Mouse (Mus musculus) adrenal gland, adult 2 months (tissue): ENCODE data around the gene Lamc3. TPM values are rescaled to one million over a fixed set of nuclear protein-coding genes. Genes with fewer than 3 reads are reported as not detected.
"Not testable (repeated sequence)": the region's sequence is repeated elsewhere in the genome, so short reads cannot be mapped to it uniquely, and the experiment has no call there.

ENCODE experiments used
- DNase-seq: peaks from one replicate; pipeline ENCODE4 v3.0.0; 2021
- polyA plus RNA-seq: library from polyadenylated mRNA; depleted of rRNA; stranded (reverse); fragments of >200 nt; gene quantifications from 2 replicates; pipeline ENCODE4 v1.2.3, GENCODE M21; 2012
- total RNA-seq, 2 experiments: library from RNA; stranded (reverse); gene quantifications; 2 replicates each; pipeline ENCODE4 v1.2.3; 2021

The Lamc3 gene
- total and polyA plus RNA-seq, 3 experiments: 12.2 to 25.0 (median 17.1) TPM

DNA sequence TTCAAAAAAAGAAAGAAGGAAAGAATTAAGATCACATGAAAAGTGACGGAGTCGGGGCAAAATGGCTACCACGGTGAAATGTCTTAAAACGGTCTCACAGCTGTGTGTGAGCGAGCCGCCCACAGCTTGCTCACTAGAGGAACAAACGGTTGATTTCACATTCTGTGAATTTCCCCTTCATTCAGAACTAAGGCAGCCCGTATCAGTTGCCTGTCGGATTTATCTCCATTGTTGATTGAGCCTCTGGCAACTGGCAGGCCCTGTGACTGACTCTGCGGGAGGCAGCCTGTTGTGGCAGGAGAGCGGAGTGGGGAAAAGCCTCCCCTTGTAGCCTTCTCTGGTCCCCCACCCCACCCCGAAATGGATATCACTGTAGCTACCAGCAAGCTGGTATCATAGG, 10.6 kb upstream of the Lamc3 start:
- DNase-seq: no peak

DNA sequence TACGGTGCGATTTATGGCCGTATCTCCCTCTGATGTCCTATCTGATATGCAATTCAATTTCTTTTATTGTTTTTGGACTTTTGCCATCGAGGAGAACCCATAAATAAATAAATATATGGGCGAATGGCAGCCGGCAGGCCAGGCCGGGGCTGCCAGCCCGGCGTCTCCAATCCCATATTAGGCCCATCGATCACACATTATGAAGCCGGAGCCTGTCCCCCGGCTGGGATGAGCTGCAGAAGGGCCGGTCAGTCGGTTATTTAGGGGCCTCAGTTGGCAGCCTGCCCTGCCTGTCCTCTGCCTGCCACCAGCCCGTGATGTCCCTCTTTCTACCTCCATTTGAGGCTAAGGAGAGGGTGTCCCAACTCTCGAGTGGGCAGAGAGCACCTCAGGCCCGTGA, 8.5 kb upstream of the Lamc3 start:
- DNase-seq: no peak

- peak; percentile 28 for DNase-seq
These were observed 6.2 kb upstream of the Lamc3 start for GRCm38 (mm10) chr2:31880868-31881267.

GRCm38 (mm10) chr2:31883061-31883460, 4.0 kb upstream of the Lamc3 start:
- no peak for DNase-seq

GRCm38 (mm10) chr2:31884806-31885205, 2.3 kb upstream of the Lamc3 start:
- DNase-seq: no peak

- no peak for DNase-seq
These were observed 1.8 kb downstream of the Lamc3 start for GRCm38 (mm10) chr2:31888871-31889270.

DNA sequence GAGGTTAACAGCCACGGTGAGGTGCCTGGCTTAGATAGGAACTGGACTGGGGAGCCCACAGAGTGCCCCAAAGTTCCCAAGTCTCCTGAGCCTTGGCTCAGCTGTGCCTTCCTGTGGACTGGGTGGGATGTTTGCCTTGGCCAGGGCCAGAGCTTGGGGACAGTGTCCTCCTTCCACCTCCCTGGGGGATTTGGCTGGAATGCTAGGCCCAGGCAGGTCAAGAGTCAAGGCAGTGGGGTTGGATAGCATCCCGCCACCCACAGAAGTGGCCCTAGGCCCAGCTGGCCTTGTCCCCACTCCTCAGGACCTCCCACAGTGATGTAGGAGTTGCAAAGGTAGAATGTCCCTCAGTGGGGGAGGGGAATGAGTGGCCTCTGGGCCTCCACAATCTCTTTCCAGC, 4.1 kb downstream of the Lamc3 start:
- peak; percentile 42 for DNase-seq

- no peak for DNase-seq
These were observed 6.1 kb downstream of the Lamc3 start for GRCm38 (mm10) chr2:31893110-31893669.

- no peak for DNase-seq
These were observed 7.3 kb downstream of the Lamc3 start for GRCm38 (mm10) chr2:31894221-31894870.

- no peak for DNase-seq
These were observed 13.8 kb downstream of the Lamc3 start for GRCm38 (mm10) chr2:31900932-31901331.

- DNase-seq: no peak
These were observed 14.7 kb downstream of the Lamc3 start for GRCm38 (mm10) chr2:31901659-31902362.

GRCm38 (mm10) chr2:31904089-31904488, 17.0 kb downstream of the Lamc3 start:
- DNase-seq: no peak

GRCm38 (mm10) chr2:31904622-31905021, 17.5 kb downstream of the Lamc3 start:
- DNase-seq: no peak

GRCm38 (mm10) chr2:31905682-31906081, 18.6 kb downstream of the Lamc3 start:
- no peak for DNase-seq

DNA sequence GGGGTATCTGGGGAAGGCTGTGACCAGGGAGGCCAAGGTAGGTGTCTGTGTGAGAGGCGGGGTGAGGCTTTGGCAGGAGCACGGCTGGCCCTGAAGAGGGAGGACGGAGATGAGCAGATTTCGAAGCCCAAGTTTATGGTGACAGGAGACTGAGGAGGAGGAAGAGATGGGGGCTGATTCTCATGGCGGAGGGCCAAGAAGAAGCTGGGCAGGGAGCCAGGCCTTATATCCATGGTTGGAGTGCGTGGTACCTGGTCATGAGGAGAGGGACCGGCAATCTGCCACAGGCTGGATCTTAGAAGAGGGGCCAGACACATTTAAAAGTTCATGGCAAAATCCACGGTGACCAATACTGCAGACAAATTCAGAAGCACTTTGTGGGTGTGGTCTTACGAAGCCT, 19.3 kb downstream of the Lamc3 start:
- DNase-seq: no peak

- DNase-seq: no peak
These were observed 25.5 kb downstream of the Lamc3 start for GRCm38 (mm10) chr2:31912575-31912974.

DNA sequence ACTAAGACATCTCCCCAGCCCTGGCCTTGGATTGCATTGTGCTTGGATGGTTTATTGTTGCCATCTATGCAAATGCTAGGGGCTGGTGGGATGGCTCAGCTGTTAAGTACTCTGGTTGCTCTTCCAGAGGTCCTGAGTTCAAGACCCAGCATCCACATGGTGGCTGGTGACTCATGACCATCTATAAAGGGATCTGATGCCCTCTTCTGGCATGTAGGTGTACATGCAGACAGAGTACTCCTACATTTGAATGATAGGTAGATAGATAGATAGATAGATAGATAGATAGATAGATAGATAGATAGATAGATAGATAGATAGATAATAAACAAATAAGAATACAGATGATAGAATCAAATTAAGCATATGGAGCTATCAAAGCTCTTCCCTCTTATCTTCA, 27.1 kb downstream of the Lamc3 start:
- not testable (repeated sequence) for DNase-seq

GRCm38 (mm10) chr2:31915112-31915511, 28.0 kb downstream of the Lamc3 start:
- peak; percentile 56 for DNase-seq

DNA sequence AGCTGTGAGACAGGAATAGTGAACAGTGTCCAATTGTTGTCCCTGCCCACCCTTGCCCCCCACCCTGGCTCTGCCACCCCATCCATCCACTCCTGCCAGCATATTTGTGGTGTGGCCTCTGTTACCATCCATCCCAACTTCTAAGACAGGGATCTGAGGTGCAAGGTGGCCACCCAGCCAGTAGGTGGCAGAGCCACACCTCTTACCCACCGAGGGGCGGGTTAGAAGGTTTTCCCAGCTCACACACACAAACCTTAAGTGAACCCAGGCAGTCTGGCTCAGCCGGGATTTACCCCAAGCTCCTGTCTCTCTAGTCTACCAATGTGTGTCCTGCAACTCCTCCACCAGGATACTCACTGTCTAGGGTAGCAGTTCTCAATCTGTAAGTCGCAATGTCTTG, 30.5 kb downstream of the Lamc3 start:
- peak; percentile 58 for DNase-seq

DNA sequence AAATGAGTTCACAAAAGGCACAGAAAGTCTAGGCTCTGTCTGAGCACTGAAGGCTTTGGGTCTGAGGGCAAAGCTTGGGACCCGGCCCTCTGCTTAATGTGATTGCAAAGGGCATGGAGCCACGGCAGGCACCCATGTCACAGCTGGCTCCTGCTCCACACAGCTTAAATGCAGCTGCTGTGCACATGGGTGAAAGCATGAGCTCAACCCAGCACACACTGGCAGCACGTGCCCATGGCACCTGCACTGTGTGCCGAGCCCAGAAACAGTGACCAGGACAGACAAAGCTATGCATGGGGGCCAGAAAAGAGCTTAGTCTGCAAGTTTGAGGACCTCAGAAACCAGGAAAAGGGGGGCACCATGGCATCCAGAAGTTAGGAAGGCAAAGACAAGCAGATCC, 36.6 kb downstream of the Lamc3 start:
- no peak for DNase-seq

- DNase-seq: no peak
These were observed 37.7 kb downstream of the Lamc3 start for GRCm38 (mm10) chr2:31924811-31925210.

GRCm38 (mm10) chr2:31925936-31926335, 38.8 kb downstream of the Lamc3 start:
- DNase-seq: no peak

DNA sequence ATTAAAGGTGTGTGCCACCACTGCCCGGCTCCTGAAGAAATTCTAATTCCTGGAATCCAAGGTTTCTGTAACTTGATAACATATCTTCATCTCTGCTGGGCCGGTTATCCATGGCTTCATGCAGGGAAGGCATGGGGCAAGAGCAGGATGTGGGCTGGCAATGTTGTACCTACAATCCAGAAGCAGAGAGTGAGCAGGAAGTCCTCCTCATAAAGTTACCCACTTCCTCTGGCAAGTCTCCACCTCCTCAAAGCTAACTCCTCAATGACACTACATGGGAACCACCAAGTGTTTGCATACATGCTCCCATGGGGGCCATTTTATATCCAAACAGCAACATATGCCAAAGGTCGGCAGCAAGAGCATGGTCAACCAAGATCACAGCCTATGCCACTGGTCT, 42.6 kb downstream of the Lamc3 start:
- DNase-seq: no peak

DNA sequence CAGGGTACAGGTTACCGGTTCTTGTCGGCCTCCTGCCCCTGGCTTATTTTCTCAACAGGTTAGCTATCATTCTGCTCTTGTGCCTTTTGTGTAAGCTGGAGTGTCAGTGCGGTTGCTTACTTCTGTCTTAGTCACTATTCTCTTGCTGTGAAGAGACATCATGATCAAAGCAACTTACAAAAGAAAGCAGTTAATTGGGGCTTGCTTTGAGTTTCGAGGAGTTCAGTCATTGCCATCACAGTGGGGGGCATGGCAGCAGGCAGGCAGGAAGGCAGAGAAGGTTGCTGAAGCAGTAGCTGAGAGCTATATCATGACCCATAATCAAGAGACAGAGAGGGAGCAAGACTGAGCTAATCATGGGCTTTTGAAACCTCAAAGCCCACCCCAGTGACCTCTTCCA, 47.5 kb downstream of the Lamc3 start:
- DNase-seq: no peak
